Mouse (Mus musculus) NIH3T3 (cell line): ENCODE data around the gene Hvcn1.

Source experiments
- DNase-seq: peaks from one replicate; pipeline ENCODE4 v3.0.0-alpha.2; 2012; ENCODE audit warnings: low read depth

Gene Hvcn1

DNA sequence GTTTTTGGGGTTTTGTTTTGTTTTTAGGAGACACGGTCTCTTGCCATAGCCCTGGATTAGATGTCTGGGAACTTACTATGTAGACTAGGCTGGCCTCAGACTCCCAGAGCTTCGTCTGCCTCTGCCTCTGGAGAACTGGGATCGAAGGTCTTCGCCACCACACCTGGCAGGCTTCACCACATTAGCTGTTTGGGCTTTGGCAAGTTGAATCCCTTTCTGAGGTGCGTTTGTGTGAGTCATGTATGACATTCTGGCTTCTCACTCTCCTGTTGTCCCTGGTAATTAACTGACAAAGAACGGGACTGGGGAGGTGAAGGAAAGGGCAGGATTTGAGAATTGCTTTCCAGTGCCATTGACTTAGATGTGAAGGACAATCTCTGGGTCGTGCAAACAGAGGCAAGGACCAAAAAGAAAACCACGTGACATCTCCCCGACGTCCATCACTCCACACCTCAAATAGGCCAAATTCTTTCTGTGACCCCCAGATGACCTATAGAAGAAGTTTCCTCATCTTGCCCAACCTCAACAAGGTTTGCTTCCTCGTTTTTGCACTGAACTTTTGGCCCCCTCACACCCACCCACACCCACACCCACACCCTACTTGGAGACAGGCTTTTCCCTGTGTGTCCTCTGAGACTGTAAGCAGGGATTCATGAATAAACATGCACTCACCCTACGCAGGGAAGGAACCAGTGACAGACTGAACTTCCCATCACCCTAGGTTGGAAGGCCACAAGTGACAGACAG, 62.4 kb downstream of the Hvcn1 start:
- no peak for DNase-seq

DNA sequence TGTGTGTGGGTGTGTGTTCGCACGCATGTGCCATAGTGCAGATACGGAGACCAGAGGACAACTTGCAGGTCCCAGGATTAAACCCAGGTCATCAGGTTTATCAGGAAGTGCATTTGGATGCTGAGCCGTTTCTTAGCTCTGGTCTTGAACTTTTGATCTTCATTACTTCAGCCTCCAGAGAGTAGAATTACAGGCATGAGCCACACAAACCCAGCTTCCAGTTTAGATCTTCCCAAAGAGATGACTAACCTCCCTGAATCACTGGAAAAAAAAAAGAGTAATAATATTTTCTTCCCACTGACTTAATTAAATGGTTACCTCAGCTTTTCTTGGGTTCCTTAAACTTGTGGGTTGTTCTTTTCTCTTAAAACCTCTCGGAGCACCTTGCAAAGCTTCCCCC, 66.2 kb downstream of the Hvcn1 start:
- DNase-seq = peak; percentile 53

DNA sequence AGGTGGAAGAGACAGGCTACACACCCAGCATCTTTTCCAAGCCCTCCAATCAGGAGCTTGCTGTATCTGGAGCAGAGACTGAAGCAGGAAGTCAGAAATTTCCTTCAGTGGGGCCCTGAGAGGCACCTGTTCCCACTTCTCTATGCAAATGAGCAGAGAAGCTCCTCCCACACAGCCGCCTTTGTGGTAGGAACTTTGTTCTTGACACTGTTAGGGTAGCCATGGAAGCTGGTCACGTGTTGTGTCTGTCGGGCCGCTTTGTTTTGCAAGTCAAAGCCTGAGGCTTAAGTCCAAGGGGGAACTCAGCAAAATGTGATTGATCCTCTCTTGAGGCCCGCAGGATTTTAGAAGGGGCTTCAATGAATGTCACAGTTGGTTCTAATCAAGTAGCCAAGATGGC, 68.2 kb downstream of the Hvcn1 start:
- DNase-seq = no peak

DNA sequence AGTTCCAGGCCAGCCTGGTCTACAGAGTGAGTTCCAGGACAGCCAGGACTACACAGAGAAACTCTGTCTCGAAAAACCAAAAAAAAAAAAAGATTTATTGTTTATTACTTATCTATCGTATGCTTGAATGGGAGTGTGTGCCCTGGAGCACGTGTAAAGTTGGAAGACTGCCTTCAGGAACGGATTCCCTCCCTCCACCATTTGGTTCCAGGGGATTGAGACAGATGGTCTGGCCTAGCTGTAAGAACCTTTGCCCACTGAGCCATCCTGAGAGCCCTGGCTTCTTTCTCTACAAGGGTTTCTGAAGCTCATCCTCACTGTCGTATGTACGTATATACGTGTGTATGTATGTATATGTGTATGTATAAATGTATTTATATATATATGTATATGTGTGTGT, 72.3 kb downstream of the Hvcn1 start:
- DNase-seq = no peak

DNA sequence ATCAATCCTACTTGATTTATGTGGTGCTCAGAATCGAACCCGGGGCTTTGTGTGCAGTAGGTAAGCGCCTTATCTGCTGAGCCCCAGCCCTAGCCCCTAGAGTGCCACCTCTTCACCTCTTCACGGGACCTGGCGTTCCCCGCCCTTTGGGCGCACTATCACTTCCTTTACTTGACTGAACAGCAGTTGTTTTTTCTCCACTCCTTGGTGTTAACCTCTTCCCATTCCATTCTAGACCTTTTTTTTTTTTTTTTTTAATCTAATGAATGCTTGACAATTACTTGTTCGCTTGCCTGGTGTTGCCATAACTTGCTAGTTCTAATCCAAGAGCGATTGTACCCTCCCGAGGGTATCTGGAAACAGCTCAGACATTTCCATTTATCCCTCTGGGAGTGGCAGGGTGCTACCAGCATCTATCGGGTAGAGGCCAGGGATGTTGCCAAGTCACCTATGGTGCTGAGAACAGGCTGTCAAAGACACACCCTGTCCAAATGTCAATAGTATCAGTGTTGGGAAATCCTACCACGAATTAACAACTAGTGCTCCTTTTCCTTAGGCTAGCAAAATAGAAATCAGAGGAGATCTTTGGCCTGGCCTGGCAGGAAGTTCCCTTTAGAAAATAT, 73.3 kb downstream of the Hvcn1 start:
- DNase-seq = peak; percentile 23

DNA sequence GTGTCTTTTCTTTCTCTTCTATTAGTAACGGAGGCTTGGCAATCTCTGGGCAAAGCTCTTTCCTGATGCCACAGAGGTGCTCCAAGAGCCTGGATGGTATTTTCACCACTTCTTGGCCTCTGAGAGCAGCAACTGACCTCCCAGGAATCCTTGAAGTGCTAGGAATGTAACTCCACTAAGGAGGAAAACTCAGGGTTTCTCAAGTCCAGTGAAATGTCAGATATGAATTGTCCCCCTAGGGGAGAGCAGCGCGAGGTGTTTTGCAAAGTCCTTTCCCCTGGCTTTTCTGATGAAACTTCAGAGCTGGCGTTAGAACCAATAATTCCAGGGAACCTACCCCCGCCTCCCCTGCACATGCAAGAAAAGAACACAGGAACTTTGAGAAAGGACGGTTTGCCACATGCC, 73.8 kb downstream of the Hvcn1 start:
- peak; percentile 49 for DNase-seq

DNA sequence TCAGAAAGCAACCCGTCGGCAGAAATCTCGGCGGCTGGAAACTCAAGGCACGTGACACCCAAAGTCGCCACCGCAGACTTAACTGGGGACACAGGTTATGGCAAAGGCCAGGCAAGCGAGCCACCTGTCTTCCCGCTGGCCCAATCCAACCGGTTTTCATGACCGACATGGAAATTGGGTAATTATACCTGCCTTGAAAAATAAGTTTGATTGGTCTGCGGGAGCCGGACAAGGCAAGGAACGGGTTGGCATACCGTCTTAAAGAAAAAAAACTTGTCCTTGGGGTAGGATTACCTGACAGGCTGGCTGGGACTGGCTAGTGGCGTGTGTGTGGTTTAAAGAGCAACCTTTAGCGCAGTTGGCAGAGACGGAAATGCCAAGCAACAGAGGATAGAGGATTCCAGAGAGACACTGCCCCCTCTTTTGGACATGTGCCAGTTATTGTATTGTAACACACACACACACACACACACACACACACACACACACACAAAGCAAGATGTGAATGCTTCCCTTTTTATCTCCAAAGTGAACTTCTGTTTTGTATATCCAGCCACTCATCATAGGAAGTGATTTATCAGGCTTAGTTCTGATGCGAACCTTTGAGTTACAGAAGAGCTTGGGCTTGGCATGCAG, 74.3 kb downstream of the Hvcn1 start:
- DNase-seq = no peak

DNA sequence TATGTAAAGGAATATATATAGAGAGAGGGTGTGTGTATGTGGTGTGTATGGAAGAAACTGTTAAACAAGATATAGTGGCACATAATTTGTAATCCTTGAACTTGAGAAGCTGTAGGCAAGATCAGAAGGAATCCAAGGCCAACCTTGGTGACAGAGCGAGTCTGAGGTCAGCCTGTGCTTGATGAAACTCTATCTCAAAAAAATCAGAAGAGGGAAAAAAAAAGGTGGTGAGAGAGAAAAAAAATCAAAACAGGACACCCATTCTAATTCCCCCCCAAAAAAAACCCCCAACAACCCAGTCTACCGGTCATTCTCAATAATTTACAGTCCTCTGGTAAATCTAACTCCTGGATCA, 77.2 kb downstream of the Hvcn1 start:
- no peak for DNase-seq

DNA sequence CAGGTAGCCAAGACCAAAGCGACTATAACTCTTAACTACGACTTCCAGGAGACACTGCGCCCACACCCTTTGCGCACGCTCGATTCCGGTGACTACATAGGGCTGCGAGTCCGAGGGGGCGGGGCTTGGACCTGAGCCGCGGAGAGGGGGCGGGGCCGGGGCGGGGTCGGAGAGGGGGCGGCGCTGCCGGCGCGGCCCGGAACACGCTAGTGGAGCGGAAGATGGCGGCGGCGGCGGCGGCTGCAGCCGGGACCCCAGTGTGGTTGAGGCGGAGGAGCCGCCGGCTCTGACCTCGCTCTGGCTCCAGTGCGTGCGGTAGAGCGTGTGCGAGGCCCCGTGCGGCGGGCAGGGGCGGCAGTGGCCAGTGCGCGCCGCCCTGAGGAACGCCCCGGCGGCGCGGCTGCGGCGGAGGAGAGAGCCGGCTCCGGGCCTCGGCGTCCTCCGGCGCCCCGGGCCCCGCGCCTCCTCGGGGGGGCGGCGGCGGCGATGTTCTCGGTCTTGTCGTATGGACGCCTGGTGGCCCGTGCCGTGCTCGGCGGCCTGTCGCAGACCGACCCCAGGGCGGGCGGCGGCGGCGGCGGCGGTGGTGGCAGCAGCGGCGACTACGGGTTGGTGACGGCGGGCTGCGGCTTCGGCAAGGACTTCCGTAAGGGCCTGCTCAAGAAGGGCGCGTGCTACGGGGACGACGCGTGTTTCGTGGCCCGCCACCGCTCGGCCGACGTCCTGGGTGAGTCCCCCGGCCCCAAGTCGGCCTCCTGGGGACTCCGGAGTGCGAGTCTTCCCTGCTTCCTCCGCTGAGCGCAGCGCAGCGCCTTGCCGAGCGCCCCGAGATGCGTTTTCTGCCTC, 77.8 kb downstream of the Hvcn1 start, which contains the start of gene Pptc7:
Gene Pptc7, plus strand, starts transcription at position 183 of the 846 bp plus-strand sequence.
- DNase-seq = peak; percentile 93

DNA sequence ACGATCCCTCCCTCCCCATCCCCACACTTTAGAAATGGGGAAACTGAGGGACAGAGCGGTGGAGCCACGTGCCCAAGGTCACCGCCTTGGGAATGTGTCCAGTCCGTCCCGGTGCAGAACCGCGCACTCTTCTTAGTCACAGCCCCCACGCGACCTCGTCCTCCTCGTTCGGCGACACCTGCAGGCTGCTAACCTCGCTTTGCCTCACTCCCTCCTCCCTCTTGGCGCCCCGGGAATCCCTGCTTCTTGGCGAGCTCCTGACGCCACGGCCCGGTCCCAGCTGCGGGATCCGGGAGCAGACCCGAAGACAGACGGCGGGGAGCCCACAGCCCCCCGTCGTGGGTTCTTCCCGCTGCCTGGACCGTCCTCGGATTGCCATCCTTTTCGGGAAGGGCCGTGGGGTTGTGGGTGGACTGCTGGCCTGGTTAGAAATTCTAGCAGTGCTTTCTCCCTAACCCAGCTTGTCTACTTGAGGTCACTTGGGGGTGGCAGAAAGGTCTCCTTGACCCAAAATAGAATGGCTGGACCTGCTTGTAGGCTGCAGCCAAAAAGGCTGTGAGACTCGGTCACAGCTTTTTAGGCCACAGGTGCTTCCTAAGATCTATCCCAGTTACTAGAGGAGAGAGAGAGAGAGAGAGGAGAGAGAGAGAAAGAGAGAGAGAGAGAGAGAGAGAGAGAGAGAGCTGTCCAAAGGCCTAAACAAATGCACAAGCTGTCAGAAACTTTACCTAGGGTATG, 78.6 kb downstream of the Hvcn1 start:
- peak; percentile 46 for DNase-seq

DNA sequence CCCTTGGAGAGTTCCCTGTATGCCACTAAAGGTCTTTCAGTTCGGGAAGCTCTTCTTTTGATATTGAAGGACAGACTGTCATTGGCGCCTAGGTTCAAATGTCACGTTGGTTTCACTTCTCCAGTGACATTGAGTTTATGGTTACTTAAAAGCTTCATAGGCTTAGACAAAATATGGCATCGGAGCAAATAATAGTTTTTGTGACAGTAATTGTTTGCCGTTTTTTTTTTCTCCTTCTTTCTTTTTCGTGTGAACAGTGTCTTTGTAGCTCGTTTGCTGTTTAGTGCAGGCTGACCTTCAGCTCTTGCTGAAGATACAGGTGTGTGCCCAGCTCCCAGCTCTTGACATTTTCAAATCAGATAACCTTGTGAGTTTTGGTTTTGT, 79.2 kb downstream of the Hvcn1 start:
- DNase-seq = no peak

DNA sequence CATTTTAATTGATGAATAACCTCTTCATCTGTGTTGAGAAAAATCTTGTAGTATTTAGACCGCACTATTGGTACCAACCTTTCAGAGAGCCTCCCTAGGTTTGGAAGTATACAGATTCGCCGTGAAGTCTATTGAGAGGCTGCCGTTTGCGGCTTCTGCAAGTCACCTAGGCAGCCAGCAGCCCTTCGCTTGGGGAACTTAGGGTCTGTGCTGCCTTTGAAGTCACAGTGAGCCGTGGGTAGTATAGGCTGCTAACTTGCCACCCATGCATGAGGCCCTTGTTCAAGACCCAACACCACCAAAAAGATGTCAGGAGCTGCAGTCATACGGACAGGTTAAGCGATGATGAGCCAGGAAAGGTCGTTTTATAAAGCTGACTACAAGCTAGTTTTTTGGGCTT, 79.6 kb downstream of the Hvcn1 start:
- no peak for DNase-seq

DNA sequence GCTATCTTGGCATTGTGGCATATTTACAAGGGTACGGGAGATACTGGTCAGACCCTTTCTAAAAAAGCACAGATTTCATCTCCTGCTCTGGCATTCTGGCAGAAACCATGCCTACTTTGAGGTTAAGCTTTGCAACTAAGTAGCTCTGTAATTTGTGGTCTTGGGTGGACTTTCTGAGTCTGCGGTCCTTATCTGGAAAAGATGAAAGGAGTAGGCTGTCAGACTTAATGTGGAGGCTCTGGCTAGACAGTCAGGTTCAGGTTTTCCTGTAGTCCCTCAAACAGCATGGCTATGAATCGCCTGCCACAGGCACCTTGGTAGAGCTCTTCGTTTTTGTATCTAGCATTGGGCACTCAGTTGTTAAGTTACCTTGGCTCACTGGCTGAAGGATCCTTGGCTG, 80.4 kb downstream of the Hvcn1 start:
- no peak for DNase-seq

DNA sequence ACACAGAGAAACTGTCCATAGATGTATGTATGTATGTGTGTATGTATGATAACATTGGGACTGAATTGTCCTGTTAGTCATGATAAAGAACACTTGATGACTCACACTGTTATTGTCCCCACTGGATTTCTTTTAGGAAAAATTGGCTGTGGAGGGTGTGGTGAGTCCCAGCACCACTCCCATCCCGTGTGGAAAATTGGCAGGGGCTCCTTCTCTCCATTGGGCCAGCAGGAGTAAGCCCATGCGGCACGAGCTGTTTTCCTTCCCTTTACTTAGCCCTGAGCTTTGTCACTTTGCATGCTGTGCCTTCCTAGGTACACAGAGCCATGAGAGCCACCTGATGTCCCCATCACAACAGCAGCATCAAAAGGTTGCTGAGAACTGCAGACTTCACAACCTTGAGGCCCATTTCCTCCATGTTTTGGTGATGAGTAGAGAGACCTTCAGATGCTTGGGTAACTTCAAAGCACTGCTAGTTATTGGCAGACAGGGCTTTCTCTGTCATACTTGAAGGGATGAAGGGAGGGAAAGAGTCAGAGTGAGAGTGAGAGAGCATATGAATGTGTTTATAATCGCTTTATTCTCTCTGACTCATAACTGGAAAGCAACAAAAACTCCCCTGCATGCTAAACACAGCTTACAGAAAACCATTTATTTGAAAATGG, 81.7 kb downstream of the Hvcn1 start:
- DNase-seq = peak; percentile 67

DNA sequence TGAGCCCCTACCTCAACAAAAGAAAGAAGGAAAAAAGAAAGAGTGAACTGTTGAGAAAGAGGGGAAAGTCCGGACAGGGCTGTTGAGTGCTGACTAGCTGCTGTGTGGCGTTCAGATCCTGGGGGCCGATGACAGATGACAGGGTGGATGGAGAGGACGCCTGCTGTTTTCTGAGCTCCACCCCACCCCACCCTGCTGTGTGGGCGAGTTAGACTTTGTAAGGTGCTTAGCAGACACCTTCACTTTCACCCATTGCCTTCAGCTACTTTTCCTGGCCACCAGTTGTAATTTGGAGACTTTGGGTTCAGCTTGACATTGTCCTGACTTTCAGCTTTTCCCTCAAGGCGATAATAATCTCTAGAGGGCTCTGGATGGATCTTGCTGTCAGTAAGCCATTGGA, 84.5 kb downstream of the Hvcn1 start:
- no peak for DNase-seq
